Mouse (Mus musculus) kidney, postnatal 4 days (tissue): ENCODE results near the gene Tcf7l1.

Experiments used
- DNase-seq, 2 experiments: peaks; one replicate each; pipeline ENCODE4 v3.0.0; 2021; ENCODE audit warnings: mixed read lengths in 2 of 2

Gene Tcf7l1

GRCm38 (mm10) chr6:72616643-72617288 is 172.3 kb downstream of the Tcf7l1 start, which contains the start of gene Tgoln1:
Tgoln1 (minus strand) TSS chr6:72617000.
- DNase-seq: peak; percentile 95 to 97

GRCm38 (mm10) chr6:72615561-72616375 is 173.3 kb downstream of the Tcf7l1 start:
- DNase-seq: peak; percentile 28 to 32

- DNase-seq: no peak
Measured at GRCm38 (mm10) chr6:72615151-72615550, 173.9 kb downstream of the Tcf7l1 start.

- no peak for DNase-seq
Measured at GRCm38 (mm10) chr6:72610261-72610660, 178.8 kb downstream of the Tcf7l1 start.

- DNase-seq: no peak
Measured at GRCm38 (mm10) chr6:72608662-72609184, 180.3 kb downstream of the Tcf7l1 start.

GRCm38 (mm10) chr6:72607676-72608075 is 181.4 kb downstream of the Tcf7l1 start:
- DNase-seq: no peak

GRCm38 (mm10) chr6:72607060-72607459 is 182.0 kb downstream of the Tcf7l1 start:
- DNase-seq: no peak

GRCm38 (mm10) chr6:72604066-72604465 is 185.0 kb downstream of the Tcf7l1 start:
- no peak for DNase-seq

GRCm38 (mm10) chr6:72601732-72602131 is 187.3 kb downstream of the Tcf7l1 start:
- peak; percentile 90 to 92 for DNase-seq

GRCm38 (mm10) chr6:72600771-72601170 is 188.3 kb downstream of the Tcf7l1 start:
- DNase-seq: no peak

- DNase-seq: no peak
Measured at GRCm38 (mm10) chr6:72600216-72600615, 188.8 kb downstream of the Tcf7l1 start.

GRCm38 (mm10) chr6:72598791-72599557 is 190.1 kb downstream of the Tcf7l1 start:
- peak in 1 of 2 experiments; percentile 58 for DNase-seq

- peak; percentile 95 to 97 for DNase-seq
Measured at GRCm38 (mm10) chr6:72597956-72598753, 190.9 kb downstream of the Tcf7l1 start, which contains the start of the genes Elmod3 and Retsat. Elmod3 (minus strand) TSS chr6:72598413. Retsat (plus strand) TSS chr6:72598475.

- DNase-seq: peak; percentile 66 to 70
Measured at GRCm38 (mm10) chr6:72597083-72597874, 191.8 kb downstream of the Tcf7l1 start.

GRCm38 (mm10) chr6:72593914-72594313 is 195.1 kb downstream of the Tcf7l1 start:
- DNase-seq: no peak

- DNase-seq: no peak
Measured at GRCm38 (mm10) chr6:72593011-72593803, 195.8 kb downstream of the Tcf7l1 start.

- DNase-seq: no peak
Measured at GRCm38 (mm10) chr6:72590111-72590510, 198.9 kb downstream of the Tcf7l1 start.

- no peak for DNase-seq
Measured at GRCm38 (mm10) chr6:72588307-72588706, 200.7 kb downstream of the Tcf7l1 start.

GRCm38 (mm10) chr6:72586701-72587100 is 202.4 kb downstream of the Tcf7l1 start:
- DNase-seq: no peak

GRCm38 (mm10) chr6:72584154-72584553 is 204.9 kb downstream of the Tcf7l1 start:
- no peak for DNase-seq
